Mouse (Mus musculus): ENCODE data around the gene Snrpb2. TPM values are rescaled to one million over a fixed set of nuclear protein-coding genes. Genes with fewer than 3 reads are reported as not detected.

Snrpb2 gene
- total RNA-seq (2021) = 10 to 100 TPM; 31.0 to 34.7 TPM
- long read RNA-seq, experiment 1, transcript Snrpb2-201 (7 exons, 2,061 nt) = major isoform, 9 of 12 reads
- long read RNA-seq, experiment 1, partial matches to known transcripts = 1 of 12 reads
- long read RNA-seq, experiment 1, other reads (novel, unspliced or antisense) = 2 of 12 reads
- long read RNA-seq, experiment 2, transcript Snrpb2-201 (7 exons, 2,061 nt) = major isoform, 8 of 10 reads
- long read RNA-seq, experiment 2, partial matches to known transcripts = 1 of 10 reads
- long read RNA-seq, experiment 2, other reads (novel, unspliced or antisense) = 1 of 10 reads

GRCm38 (mm10) chr2:143062812-143063792 lies at the start of gene Snrpb2:
Gene Snrpb2 (plus strand): TSS chr2:143063039.
- Histone ChIP-seq H3K27ac (peak within 1 kb of the TSS; percentile 77), H3K4me3 (peak within 1 kb of the TSS; percentile 99)
- intact Hi-C loops (cut with DNase I) = loop anchor here (5.0 kb wide), 1 partner anchor 161 kb away; the partner anchor contains the start of gene Kif16b
- peak; percentile 87 to 91 for DNase-seq (ENCODE audit: extremely low spot score in 1 of 2, low spot score in 2 of 2)
- TF ChIP-seq CTCF (IDR thresholded peaks at IDR 0.05) = peak; percentile 20

- H3K27ac ChIP-seq = no peak overlapping the region
- TF ChIP-seq CTCF (IDR thresholded peaks at IDR 0.05) = no peak
These were observed 49.8 kb upstream of the Snrpb2 start for GRCm38 (mm10) chr2:143013057-143013456.

GRCm38 (mm10) chr2:143018084-143018483 lies 44.8 kb upstream of the Snrpb2 start:
- DNase-seq (ENCODE audit: extremely low spot score in 1 of 2, low spot score in 2 of 2) = no peak
- intact Hi-C loops (cut with DNase I) = no loop called here
- no peak overlapping the region for H3K27ac ChIP-seq

More at GRCm38 (mm10) chr2:143013057-143013456, 49.8 kb upstream of the Snrpb2 start:
- H3K4me3 ChIP-seq = no peak overlapping the region
- DNase-seq (ENCODE audit: extremely low spot score in 1 of 2, low spot score in 2 of 2) = no peak
- intact Hi-C loops (cut with DNase I) = no loop called here

GRCm38 (mm10) chr2:143018591-143019130 lies 44.2 kb upstream of the Snrpb2 start:
- TF ChIP-seq CTCF (IDR thresholded peaks at IDR 0.05) = no peak
- Histone ChIP-seq H3K4me3 (no peak overlapping the region), H3K27ac (0 out of 2 replicates have a peak overlapping the region, but pooled peaks have one; percentile 44)
- intact Hi-C loops (cut with DNase I) = no loop called here
- DNase-seq (ENCODE audit: extremely low spot score in 1 of 2, low spot score in 2 of 2) = no peak

More at GRCm38 (mm10) chr2:143018084-143018483, 44.8 kb upstream of the Snrpb2 start:
- no peak for TF ChIP-seq CTCF (IDR thresholded peaks at IDR 0.05)
- H3K4me3 ChIP-seq = no peak overlapping the region

GRCm38 (mm10) chr2:143019727-143020126 lies 43.1 kb upstream of the Snrpb2 start:
- TF ChIP-seq CTCF (IDR thresholded peaks at IDR 0.05) = no peak
- intact Hi-C loops (cut with DNase I) = no loop called here
- Histone ChIP-seq H3K27ac (no peak overlapping the region), H3K4me3 (no peak overlapping the region)
- DNase-seq (ENCODE audit: extremely low spot score in 1 of 2, low spot score in 2 of 2) = no peak

GRCm38 (mm10) chr2:143023331-143023730 lies 39.5 kb upstream of the Snrpb2 start:
- no peak for TF ChIP-seq CTCF (IDR thresholded peaks at IDR 0.05)
- H3K27ac ChIP-seq = no peak overlapping the region
- no peak for DNase-seq (ENCODE audit: extremely low spot score in 1 of 2, low spot score in 2 of 2)
- intact Hi-C loops (cut with DNase I) = no loop called here
- H3K4me3 ChIP-seq = no peak overlapping the region

- intact Hi-C loops (cut with DNase I) = no loop called here
- no peak for DNase-seq (ENCODE audit: extremely low spot score in 1 of 2, low spot score in 2 of 2)
- Histone ChIP-seq H3K27ac (no peak overlapping the region), H3K4me3 (no peak overlapping the region)
- TF ChIP-seq CTCF (IDR thresholded peaks at IDR 0.05) = no peak
These were observed 38.6 kb upstream of the Snrpb2 start for GRCm38 (mm10) chr2:143024226-143024625.

- Histone ChIP-seq H3K4me3 (no peak overlapping the region), H3K27ac (no peak overlapping the region)
- DNase-seq (ENCODE audit: extremely low spot score in 1 of 2, low spot score in 2 of 2) = no peak
- no peak for TF ChIP-seq CTCF (IDR thresholded peaks at IDR 0.05)
- intact Hi-C loops (cut with DNase I) = no loop called here
These were observed 31.6 kb upstream of the Snrpb2 start for GRCm38 (mm10) chr2:143031283-143031682.

DNA sequence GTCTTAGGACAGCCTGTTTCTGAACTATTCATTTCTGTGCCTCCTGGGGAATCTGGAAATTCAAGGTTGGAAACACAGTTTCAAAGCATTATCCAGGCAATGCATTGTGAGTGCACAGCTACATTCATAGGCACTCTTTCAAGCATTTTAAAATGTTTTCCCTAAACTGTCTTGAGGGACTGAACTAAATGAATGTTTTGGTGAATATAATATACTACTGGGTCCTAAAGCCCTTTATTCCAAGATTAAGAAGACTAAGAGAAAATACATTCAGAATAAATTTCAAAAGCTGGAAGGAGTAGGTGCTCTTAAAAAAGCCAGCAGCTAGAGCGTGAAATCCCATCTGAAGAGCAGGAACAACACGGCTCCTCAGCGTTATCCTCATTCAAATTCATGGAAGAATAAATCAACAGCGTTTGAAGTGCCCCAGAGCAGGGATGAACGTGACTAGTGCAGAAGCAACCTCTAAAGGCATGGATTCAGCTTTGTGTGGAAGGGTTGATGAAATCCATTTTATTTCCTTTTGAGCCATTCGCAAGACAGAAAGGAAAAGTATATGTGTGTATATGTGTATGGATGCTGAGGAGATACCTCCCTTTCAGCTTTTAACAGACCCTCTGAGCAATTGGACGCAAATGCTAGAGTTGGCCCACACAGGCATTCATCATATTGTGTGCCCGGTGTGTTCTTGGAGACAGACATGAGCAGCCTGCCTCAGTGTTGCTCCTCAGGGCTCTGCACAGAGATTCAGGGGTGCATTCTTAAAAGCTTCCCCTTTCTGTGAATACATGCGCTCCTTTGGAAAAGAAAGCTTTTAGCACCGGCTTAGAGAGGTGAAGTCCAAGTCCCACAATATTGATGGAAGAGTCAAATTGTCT lies 30.2 kb upstream of the Snrpb2 start:
- H3K4me3 ChIP-seq = no peak overlapping the region
- TF ChIP-seq CTCF (IDR thresholded peaks at IDR 0.05) = no peak
- intact Hi-C loops (cut with DNase I) = no loop called here
- peak overlapping the region; percentile 82 for H3K27ac ChIP-seq
- DNase-seq (ENCODE audit: extremely low spot score in 1 of 2, low spot score in 2 of 2) = peak in 1 of 2 experiments; percentile 15

GRCm38 (mm10) chr2:143034350-143035085 lies 28.3 kb upstream of the Snrpb2 start:
- peak in 1 of 2 experiments; percentile 13 for DNase-seq (ENCODE audit: extremely low spot score in 1 of 2, low spot score in 2 of 2)
- no peak for TF ChIP-seq CTCF (IDR thresholded peaks at IDR 0.05)
- Histone ChIP-seq H3K27ac (peak overlapping the region; percentile 85), H3K4me3 (peak overlapping the region; percentile 24; the same call in 1 of the 2 replicates)
- intact Hi-C loops (cut with DNase I) = loop anchor here (1.0 kb wide), 1 partner anchor 22 kb away; no protein-coding TSS in a partner anchor

Measured in left cerebral cortex, adult 2 months (tissue).